Mouse (Mus musculus): Measurements from ENCODE around the gene Tom1. TPM values are rescaled to one million over a fixed set of nuclear protein-coding genes. Genes with fewer than 3 reads are reported as not detected.

The Tom1 gene
- polyA plus RNA-seq, 1 experiment from 2014 or later = 39.3 TPM

Other genes with a start within 250 kb of the Tom1 start
- not detected in 2 replicates for gene Isx, start 160.5 kb upstream of the Tom1 start, polyA plus RNA-seq (2016; fragmentation: Nextera tagmentation; extraction: Ambion mirVana)
- 23.8 and 28.4 TPM in 2 replicates for gene Hmgxb4, start 40.3 kb upstream of the Tom1 start, polyA plus RNA-seq (2016; fragmentation: Nextera tagmentation; extraction: Ambion mirVana)
- gene Hmox1, start 59.9 kb downstream of the Tom1 start, polyA plus RNA-seq (2016; fragmentation: Nextera tagmentation; extraction: Ambion mirVana) = 20.0 and 20.1 TPM in 2 replicates
- 102 and 103 TPM in 2 replicates for gene Mcm5, start 75.9 kb downstream of the Tom1 start, polyA plus RNA-seq (2016; fragmentation: Nextera tagmentation; extraction: Ambion mirVana)
- gene Rasd2, start 180.2 kb downstream of the Tom1 start, polyA plus RNA-seq (2016; fragmentation: Nextera tagmentation; extraction: Ambion mirVana) = 0.13 TPM in 2 replicates

Data from heart, embryonic 12.5 days (tissue).